Mouse (Mus musculus) ES-E14 (cell line): ENCODE data around the gene AI597479. TPM values are rescaled to one million over a fixed set of nuclear protein-coding genes. Genes with fewer than 3 reads are reported as not detected.
A peak's percentile ranks its signal among the peaks of the same experiment; 100 is the strongest.

ENCODE experiments used
- DNase-seq: peaks from one replicate; pipeline ENCODE4 v3.0.0-alpha.2; 2013; ENCODE audit warnings: low read depth, low spot score
- H3K27ac ChIP-seq: 2 replicates; pipeline ENCODE4 v1.5.1; 2012; ENCODE audit warnings: low read depth, mild to moderate bottlenecking, low read length, moderate library complexity, mixed read lengths; ENCODE audit not compliant: poor library complexity, insufficient read depth, severe bottlenecking
- H3K36me3 ChIP-seq: 2 replicates; pipeline ENCODE4 v1.6.1; 2012; ENCODE audit warnings: mild to moderate bottlenecking, low read length, moderate library complexity, mixed read lengths; ENCODE audit not compliant: control insufficient read depth, poor library complexity, insufficient read depth, severe bottlenecking
- H3K4me1 ChIP-seq, 2 experiments: fragments of 150-350 bp in 1 of 2; sonication (generic) in 1 of 2; 2 replicates each; pipeline ENCODE4 v1.6.1; 2012; ENCODE audit warnings: low read length in 2 of 2, mild to moderate bottlenecking in 1 of 2, mixed read lengths in 1 of 2; ENCODE audit not compliant: control insufficient read depth in 2 of 2, insufficient read depth in 2 of 2, poor library complexity in 1 of 2
- H3K4me3 ChIP-seq, 2 experiments: fragments of 150-350 bp in 1 of 2; sonication (generic) in 1 of 2; 2 replicates each; pipeline ENCODE4 v1.5.1; 2012; ENCODE audit warnings: low read length in 2 of 2, low read depth in 1 of 2, mild to moderate bottlenecking in 1 of 2, mixed read lengths in 1 of 2; ENCODE audit not compliant: insufficient read depth in 1 of 2, poor library complexity in 1 of 2, severe bottlenecking in 1 of 2
- H3K9ac ChIP-seq: 2 replicates; pipeline ENCODE4 v1.6.1; 2012; ENCODE audit warnings: low read depth, mild to moderate bottlenecking, low read length, mixed read lengths; ENCODE audit not compliant: poor library complexity, insufficient read depth, severe bottlenecking
- H3K9me3 ChIP-seq: fragments of 150-350 bp; sonication (generic); 2 replicates; pipeline ENCODE4 v1.6.1; 2012; ENCODE audit warnings: low read depth, mild to moderate bottlenecking, low read length; ENCODE audit not compliant: control insufficient read depth, insufficient read depth
- CHD2 ChIP-seq: IDR thresholded peaks from 2 replicates; pipeline ENCODE4 v1.6.1; 2014; ENCODE audit warnings: mild to moderate bottlenecking, low read depth, low read length, inconsistent platforms
- HCFC1 ChIP-seq: IDR thresholded peaks from 2 replicates; pipeline ENCODE4 v1.6.1; 2012; ENCODE audit warnings: low read length, inconsistent platforms, borderline replicate concordance; ENCODE audit not compliant: insufficient read depth
- MAFK ChIP-seq: IDR thresholded peaks from 2 replicates; pipeline ENCODE4 v1.6.1; 2014; ENCODE audit warnings: mild to moderate bottlenecking, low read depth, low read length, inconsistent platforms; ENCODE audit not compliant: insufficient read depth
- ZC3H11A ChIP-seq: IDR thresholded peaks from 2 replicates; pipeline ENCODE4 v1.6.1; 2012; ENCODE audit warnings: low read depth, mild to moderate bottlenecking, inconsistent platforms, low read length, borderline replicate concordance
- ZNF384 ChIP-seq: IDR thresholded peaks from 2 replicates; pipeline ENCODE4 v1.6.1; 2012; ENCODE audit warnings: low read depth, low read length, inconsistent platforms
- in situ Hi-C, 2 experiments: fragments of 600-800 bp; cut with MboI; formaldehyde crosslinking; loops; one replicate each; pipeline ENCODE4 v1.15.1; 2025; ENCODE audit warnings: low sequenced_read_pairs in 2 of 2, inconsistent platforms in 1 of 2; ENCODE audit not compliant: unreplicated experiment in 2 of 2
- total RNA-seq: library from RNA; depleted of rRNA; stranded (reverse); fragments of 300-350 nt; gene quantifications from 2 replicates; pipeline ENCODE4 v1.2.3, GENCODE M21; 2012

The AI597479 gene
- total RNA-seq, 1 experiment, result 14.1 TPM

DNA sequence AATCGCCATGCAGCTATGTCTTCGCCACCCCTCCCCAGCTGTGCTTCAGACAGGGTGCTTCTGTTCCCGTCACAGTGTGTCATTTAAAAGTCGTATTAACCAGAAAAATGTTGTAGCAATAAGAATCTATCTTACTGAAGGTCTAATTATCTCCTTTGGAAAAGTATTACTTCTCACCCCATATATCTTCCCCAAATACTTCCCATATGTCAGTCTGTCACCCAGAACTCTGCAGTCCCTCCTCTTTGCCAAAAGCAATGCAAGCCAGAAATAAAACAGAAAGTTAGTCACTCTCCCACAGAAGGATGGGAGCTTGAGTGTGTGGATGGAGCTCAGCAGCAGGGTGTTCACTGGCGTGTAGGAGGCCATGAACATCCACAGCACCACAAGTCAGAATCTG lies 38.8 kb downstream of the AI597479 start:
- H3K9me3 ChIP-seq, result no peaks in the 10 kb centered on the region
- no peak overlapping the region for H3K27ac ChIP-seq
- DNase-seq, result no peak
- H3K9ac ChIP-seq, result no peak overlapping the region
- peaks cover 0 to 2% of the 10 kb centered on the region in 2 experiments; a peak in 1 of 4 replicates for H3K4me1 ChIP-seq
- H3K4me3 ChIP-seq, result no peak overlapping the region
- TF ChIP-seq ZNF384, result no peak
- no peak for TF ChIP-seq CHD2
- TF ChIP-seq MAFK, result no peak
- no peak for TF ChIP-seq HCFC1
- TF ChIP-seq ZC3H11A, result no peak
- in situ Hi-C loops, result loop anchor here in 1 of 2 experiments (5.0 kb wide), 1 partner anchor 130 kb away; no protein-coding TSS in a partner anchor
- no peaks in the 10 kb centered on the region for H3K36me3 ChIP-seq

DNA sequence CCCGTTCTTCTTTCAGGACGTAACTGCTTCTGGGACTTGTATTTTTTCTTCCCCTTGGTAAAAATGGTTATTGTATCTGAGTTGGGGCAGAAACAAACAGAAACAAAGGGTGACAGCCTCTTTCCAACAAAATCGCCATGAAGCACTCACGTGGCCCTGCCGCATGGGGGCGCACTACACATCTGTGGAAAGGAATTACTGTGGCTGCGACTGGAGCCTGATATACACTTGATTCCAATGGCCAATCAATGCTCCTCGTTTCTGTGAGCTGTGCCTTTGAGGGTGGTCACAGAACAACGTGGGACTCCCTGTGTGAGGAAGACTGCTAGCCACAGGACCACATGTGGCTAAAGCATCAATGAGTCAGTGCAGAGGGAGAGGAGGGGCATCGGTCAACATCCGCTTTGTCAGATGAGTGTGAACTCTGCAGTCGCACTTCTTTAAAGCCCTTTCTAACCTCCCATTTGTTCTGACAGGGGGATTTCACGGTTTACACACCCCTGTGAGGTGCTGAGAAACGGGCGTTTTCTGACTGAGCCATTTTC lies 39.8 kb downstream of the AI597479 start:
- no peaks in the 10 kb centered on the region for H3K36me3 ChIP-seq
- DNase-seq, result peak; percentile 44
- TF ChIP-seq ZC3H11A (no peak), ZNF384 (no peak), CHD2 (no peak), MAFK (no peak)

DNA sequence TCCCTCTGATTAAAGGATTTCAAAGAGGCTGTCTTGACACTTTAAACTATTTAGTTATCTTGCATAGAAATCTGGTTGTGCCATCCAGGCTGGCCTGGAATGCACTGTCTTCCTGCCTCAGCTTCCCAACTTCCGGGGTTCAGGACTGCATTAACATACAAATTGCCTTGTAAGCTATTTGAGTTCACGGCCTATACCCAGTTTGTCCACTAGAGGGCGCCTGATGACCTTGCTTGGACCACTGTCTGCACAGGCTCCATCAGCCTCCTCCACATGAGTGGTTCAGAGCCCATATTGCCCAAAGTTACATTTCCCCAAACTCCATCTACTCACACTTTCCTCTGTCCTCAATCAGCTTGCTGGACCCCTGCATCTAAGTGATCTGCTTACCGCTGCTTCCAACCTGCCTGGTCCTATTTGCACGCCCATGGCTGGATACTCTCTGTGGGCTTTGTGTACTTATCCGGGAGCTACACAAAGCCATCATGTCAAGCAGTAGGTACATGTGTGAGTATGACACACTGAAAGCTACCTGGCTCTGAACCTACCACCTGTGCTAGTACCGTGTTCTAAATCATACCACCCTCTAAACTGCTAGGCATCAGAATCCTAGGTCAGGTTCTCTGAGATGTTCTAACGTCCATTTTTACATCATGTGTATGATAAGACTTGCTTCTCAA lies 41.2 kb downstream of the AI597479 start:
- in situ Hi-C loops, result loop anchor here (5.0 to 10.0 kb wide), 2 partner anchors 125 to 128 kb away; no protein-coding TSS in a partner anchor
- TF ChIP-seq MAFK (peak; percentile 98), ZNF384 (no peak), HCFC1 (no peak), CHD2 (no peak), ZC3H11A (peak; percentile 97)
- DNase-seq, result peak; percentile 94
- Histone ChIP-seq H3K9me3 (no peaks in the 10 kb centered on the region), H3K27ac (no peak overlapping the region), H3K4me1 (peaks cover 0 to 2% of the 10 kb centered on the region in 2 experiments; a peak in 1 of 4 replicates), H3K9ac (no peak overlapping the region), H3K4me3 (no peak overlapping the region), H3K36me3 (0 out of 2 replicates have a peak, but pooled peaks cover 2% of the 10 kb centered on the region)

More for the DNA sequence above, 39.8 kb downstream of the AI597479 start:
- no peak overlapping the region for H3K27ac ChIP-seq
- in situ Hi-C loops, result loop anchor here in 1 of 2 experiments (5.0 kb wide), 1 partner anchor 129 kb away; no protein-coding TSS in a partner anchor
- H3K9ac ChIP-seq, result 0 out of 2 replicates have a peak overlapping the region, but pooled peaks have one; percentile 15
- no peaks in the 10 kb centered on the region for H3K9me3 ChIP-seq
- peaks cover 0 to 2% of the 10 kb centered on the region in 2 experiments; a peak in 1 of 4 replicates for H3K4me1 ChIP-seq
- H3K4me3 ChIP-seq, result no peak overlapping the region

DNA sequence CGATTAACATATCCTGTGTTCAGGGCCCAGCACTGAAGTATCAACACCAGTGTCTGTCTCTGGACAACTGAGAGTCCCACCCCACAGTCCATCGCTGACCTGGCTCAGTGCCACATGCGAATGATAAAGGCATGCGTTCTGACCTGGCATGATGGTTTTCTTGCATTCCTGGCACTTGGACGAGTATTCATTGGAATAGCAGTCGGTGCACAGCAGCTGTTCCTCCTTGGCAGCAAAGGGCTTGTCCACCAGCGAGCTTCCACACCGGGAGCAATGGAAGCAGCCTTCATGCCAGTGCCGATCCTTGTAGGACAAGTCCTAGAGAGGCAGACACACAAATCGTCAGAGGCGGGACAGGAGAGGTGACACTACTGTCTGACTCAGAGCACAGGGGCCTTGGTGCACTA lies 43.0 kb downstream of the AI597479 start:
- H3K27ac ChIP-seq, result no peak overlapping the region
- no peak for DNase-seq
- peaks cover 0 to 2% of the 10 kb centered on the region in 2 experiments; a peak in 1 of 4 replicates for H3K4me1 ChIP-seq
- 0 out of 2 replicates have a peak, but pooled peaks cover 2% of the 10 kb centered on the region for H3K36me3 ChIP-seq
- H3K9me3 ChIP-seq, result no peaks in the 10 kb centered on the region
- in situ Hi-C loops, result loop anchor here in 1 of 2 experiments (10.0 kb wide), 1 partner anchor 123 kb away; no protein-coding TSS in a partner anchor
- H3K9ac ChIP-seq, result no peak overlapping the region
- no peak overlapping the region for H3K4me3 ChIP-seq
- no peak for TF ChIP-seq HCFC1
- no peak for TF ChIP-seq ZC3H11A
- no peak for TF ChIP-seq CHD2
- no peak for TF ChIP-seq ZNF384
- no peak for TF ChIP-seq MAFK
